Mouse (Mus musculus): Measurements from ENCODE around the gene Abl1.

GRCm38 (mm10) chr2:31750133-31750532 is 62.0 kb downstream of the Abl1 start:
- TF ChIP-seq CTCF (IDR thresholded peaks at IDR 0.05; ENCODE audit: borderline replicate concordance, extremely low read depth, insufficient read depth, insufficient read length) (no peak), POLR2A (IDR thresholded peaks at IDR 0.05; ENCODE audit: borderline replicate concordance, extremely low read depth, insufficient read depth, insufficient read length, poor library complexity, severe bottlenecking) (no peak)

Measured in brain, embryonic 14.5 days (tissue).